Mouse (Mus musculus) embryonic facial prominence, embryonic 10.5 days (tissue): ENCODE measurements around the gene Evx1. TPM values are rescaled to one million over a fixed set of nuclear protein-coding genes. Genes with fewer than 3 reads are reported as not detected.
A peak's percentile ranks its signal among the peaks of the same experiment; 100 is the strongest.

Experiments
- DNase-seq: peaks from one replicate; pipeline ENCODE4 v3.0.0-alpha.2; 2017; ENCODE audit warnings: low spot score
- H3K27ac ChIP-seq: fragments of 300-500 bp; sonication (generic); replicated peaks from 2 replicates; pipeline ENCODE4 v1.5.1; 2016; ENCODE audit warnings: mild to moderate bottlenecking
- H3K27me3 ChIP-seq: fragments of 300-500 bp; sonication (generic); replicated peaks from 2 replicates; pipeline ENCODE4 v1.6.1; 2016; ENCODE audit warnings: low read depth, mild to moderate bottlenecking; ENCODE audit not compliant: poor library complexity, severe bottlenecking
- H3K36me3 ChIP-seq: fragments of 300-500 bp; sonication (generic); replicated peaks from 2 replicates; pipeline ENCODE4 v1.6.1; 2016; ENCODE audit warnings: mild to moderate bottlenecking, moderate library complexity
- H3K4me1 ChIP-seq: fragments of 300-500 bp; sonication (generic); 2 replicates; pipeline ENCODE4 v1.6.1; 2016
- H3K4me3 ChIP-seq: fragments of 300-500 bp; sonication (generic); 2 replicates; pipeline ENCODE4 v1.5.1; 2016; ENCODE audit warnings: mild to moderate bottlenecking, moderate library complexity
- H3K9me3 ChIP-seq: fragments of 300-500 bp; sonication (generic); 2 replicates; pipeline ENCODE4 v1.6.1; 2016; ENCODE audit warnings: mild to moderate bottlenecking
- WGBS: fragments of 180-500 bp; shearing (Covaris S2); methylation state at CpG from one replicate; pipeline ENCODE4 v1.1.7; 2016; 5-methylcytosine and 5-hydroxymethylcytosine counted together
- polyA plus RNA-seq: library from polyadenylated mRNA; unstranded; fragments of >200 nt; fragmentation: Nextera tagmentation; extraction: Ambion mirVana; gene quantifications from 2 replicates; pipeline ENCODE4 v1.2.1, GENCODE M21; 2016

Evx1 gene
- polyA plus RNA-seq, 1 experiment from 2014 or later, result 0.19 TPM

- DNase-seq, result peak; percentile 28
- H3K27me3 ChIP-seq, result peaks cover 100% of the 10 kb centered on the region
These were observed 40.3 kb upstream of the Evx1 start for GRCm38 (mm10) chr6:52272766-52273655.

DNA sequence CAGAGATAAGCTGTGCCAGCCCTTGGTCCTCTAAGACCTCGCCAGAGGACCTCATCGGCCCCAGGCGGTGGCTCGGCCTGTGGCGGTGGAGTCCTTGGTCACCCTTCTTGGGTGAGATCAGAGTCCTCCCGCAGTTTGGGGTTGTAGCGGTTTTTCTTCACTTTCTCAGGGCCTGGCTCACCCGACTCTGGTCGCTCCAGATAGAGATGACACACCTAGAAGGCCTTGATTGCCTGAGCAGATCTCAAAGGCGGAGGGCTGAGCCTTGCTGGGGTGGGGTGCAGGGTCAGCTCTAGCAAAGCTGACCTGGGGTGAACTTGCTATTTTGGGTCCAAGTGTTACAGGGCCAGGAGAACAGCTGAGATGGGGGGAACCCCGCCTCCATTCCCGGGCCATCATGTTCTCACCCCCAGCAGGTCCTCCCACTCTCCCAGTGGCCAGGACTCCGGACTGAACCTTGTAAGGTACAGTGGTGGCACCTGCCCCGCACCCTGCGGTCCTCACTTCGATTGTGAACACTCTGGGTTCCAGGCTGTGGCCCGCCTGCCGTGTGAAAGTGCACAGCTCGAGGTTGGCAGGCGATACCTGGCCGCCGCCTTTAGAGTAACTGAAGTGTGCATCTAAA, 39.5 kb upstream of the Evx1 start:
- Histone ChIP-seq H3K36me3 (no peaks in the 10 kb centered on the region), H3K9me3 (no peaks in the 10 kb centered on the region), H3K4me3 (no peak overlapping the region), H3K4me1 (no peaks in the 10 kb centered on the region), H3K27ac (no peak overlapping the region), H3K27me3 (peaks cover 99% of the 10 kb centered on the region)
- WGBS, result under 1% methylated on average over 22 of the region's 22 CpGs
- peak; percentile 56 for DNase-seq

More at GRCm38 (mm10) chr6:52272766-52273655, 40.3 kb upstream of the Evx1 start:
- 3% methylated on average over 22 of the region's 22 CpGs for WGBS
- Histone ChIP-seq H3K4me1 (no peaks in the 10 kb centered on the region), H3K9me3 (no peaks in the 10 kb centered on the region), H3K27ac (no peak overlapping the region), H3K4me3 (no peak overlapping the region), H3K36me3 (no peaks in the 10 kb centered on the region)

DNA sequence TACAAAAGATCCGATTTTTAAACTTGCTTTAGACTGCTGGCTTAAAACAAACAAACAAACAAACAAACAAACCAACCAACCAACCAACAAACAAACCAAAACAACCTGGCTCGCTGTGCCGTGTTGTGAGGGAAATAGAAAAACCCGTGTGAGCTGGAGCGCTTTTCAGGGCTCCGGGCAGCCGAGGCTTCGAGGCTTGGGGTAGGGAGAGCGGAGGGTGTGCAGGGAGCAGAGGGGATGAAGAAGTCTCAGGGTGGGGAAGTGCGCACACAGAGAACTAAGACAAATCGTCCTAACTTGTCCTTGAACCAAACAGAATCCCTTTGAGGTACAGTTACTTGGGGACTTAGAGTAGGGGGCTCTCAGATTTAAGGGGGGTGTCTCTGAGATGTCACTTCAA, 38.7 kb upstream of the Evx1 start:
- DNase-seq, result no peak
- WGBS, result 1% methylated on average over 11 of the region's 11 CpGs

GRCm38 (mm10) chr6:52275563-52276280, 37.6 kb upstream of the Evx1 start:
- Histone ChIP-seq H3K27me3 (peaks cover 93% of the 10 kb centered on the region), H3K36me3 (no peaks in the 10 kb centered on the region), H3K9me3 (no peaks in the 10 kb centered on the region), H3K4me3 (no peak overlapping the region), H3K27ac (no peak overlapping the region), H3K4me1 (no peaks in the 10 kb centered on the region)
- WGBS, result 7% methylated on average over 8 of the region's 8 CpGs
- peak; percentile 23 for DNase-seq

More for the DNA sequence above, 38.7 kb upstream of the Evx1 start:
- Histone ChIP-seq H3K27ac (no peak overlapping the region), H3K9me3 (no peaks in the 10 kb centered on the region), H3K27me3 (peaks cover 96% of the 10 kb centered on the region), H3K4me3 (no peak overlapping the region), H3K36me3 (no peaks in the 10 kb centered on the region), H3K4me1 (no peaks in the 10 kb centered on the region)

- WGBS, result 2% methylated on average over 6 of the region's 6 CpGs
- no peaks in the 10 kb centered on the region for H3K9me3 ChIP-seq
- H3K36me3 ChIP-seq, result no peaks in the 10 kb centered on the region
- no peak overlapping the region for H3K4me3 ChIP-seq
- H3K4me1 ChIP-seq, result no peaks in the 10 kb centered on the region
- DNase-seq, result no peak
- no peak overlapping the region for H3K27ac ChIP-seq
- H3K27me3 ChIP-seq, result peaks cover 93% of the 10 kb centered on the region
These were observed 36.9 kb upstream of the Evx1 start for GRCm38 (mm10) chr6:52276382-52276781.

- Histone ChIP-seq H3K36me3 (no peaks in the 10 kb centered on the region), H3K27ac (no peak overlapping the region), H3K9me3 (no peaks in the 10 kb centered on the region), H3K27me3 (peaks cover 93% of the 10 kb centered on the region), H3K4me1 (no peaks in the 10 kb centered on the region), H3K4me3 (no peak overlapping the region)
- 8% methylated on average over 5 of the region's 5 CpGs for WGBS
- DNase-seq, result no peak
These were observed 36.4 kb upstream of the Evx1 start for GRCm38 (mm10) chr6:52276920-52277319.

- Histone ChIP-seq H3K4me3 (no peak overlapping the region), H3K9me3 (no peaks in the 10 kb centered on the region), H3K36me3 (no peaks in the 10 kb centered on the region), H3K4me1 (no peaks in the 10 kb centered on the region), H3K27ac (no peak overlapping the region), H3K27me3 (peaks cover 81% of the 10 kb centered on the region)
- 68% methylated on average over 12 of the region's 12 CpGs for WGBS
- DNase-seq, result no peak
These were observed 32.2 kb upstream of the Evx1 start for GRCm38 (mm10) chr6:52281084-52281483.

DNA sequence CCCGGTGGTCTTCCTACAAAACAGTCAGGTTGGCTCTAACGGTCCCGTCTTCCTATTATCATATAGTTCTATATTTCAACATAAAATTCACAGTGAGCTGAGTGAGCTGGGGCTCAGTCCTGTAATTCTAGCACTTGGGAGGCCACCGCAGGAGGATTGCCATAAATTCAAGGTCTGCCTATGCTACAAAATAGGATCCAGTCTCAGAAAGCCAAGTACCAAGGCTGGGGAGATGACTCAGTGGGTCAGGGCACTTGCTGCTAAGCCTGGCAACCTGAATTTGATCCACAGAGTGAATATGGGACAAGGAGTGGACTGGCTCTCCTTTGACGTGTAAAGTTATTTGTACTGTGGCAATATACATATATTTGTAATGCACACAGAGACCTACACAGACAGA, 29.4 kb upstream of the Evx1 start:
- Histone ChIP-seq H3K4me3 (no peak overlapping the region), H3K36me3 (no peaks in the 10 kb centered on the region), H3K27ac (no peak overlapping the region), H3K4me1 (no peaks in the 10 kb centered on the region), H3K9me3 (no peaks in the 10 kb centered on the region), H3K27me3 (peaks cover 77% of the 10 kb centered on the region)
- 83% methylated on average over 5 of the region's 5 CpGs for WGBS
- DNase-seq, result no peak

DNA sequence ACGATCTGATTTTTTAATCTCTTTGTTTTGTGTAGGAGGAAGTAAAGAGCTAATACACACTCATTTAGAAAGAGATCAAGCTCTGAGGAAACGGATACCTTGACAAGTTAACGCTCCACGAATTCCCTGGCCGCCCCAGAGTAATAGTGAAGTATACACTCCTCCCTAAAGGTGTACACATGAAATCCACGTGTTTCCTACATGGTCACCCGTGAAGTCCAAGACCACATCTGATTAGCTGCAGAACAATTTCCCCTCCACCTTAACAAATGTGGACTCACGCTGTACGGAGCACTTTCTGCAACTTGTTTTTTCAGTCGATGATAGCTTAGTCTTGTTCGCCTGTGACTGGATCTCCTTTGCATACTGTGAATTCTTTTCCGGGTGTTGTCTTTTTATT, 23.1 kb upstream of the Evx1 start:
- DNase-seq, result peak; percentile 24
- Histone ChIP-seq H3K4me3 (no peak overlapping the region), H3K27ac (no peak overlapping the region), H3K9me3 (no peaks in the 10 kb centered on the region), H3K27me3 (peaks cover 90% of the 10 kb centered on the region), H3K4me1 (peaks cover 9% of the 10 kb centered on the region), H3K36me3 (no peaks in the 10 kb centered on the region)
- 17% methylated on average over 12 of the region's 12 CpGs for WGBS

DNA sequence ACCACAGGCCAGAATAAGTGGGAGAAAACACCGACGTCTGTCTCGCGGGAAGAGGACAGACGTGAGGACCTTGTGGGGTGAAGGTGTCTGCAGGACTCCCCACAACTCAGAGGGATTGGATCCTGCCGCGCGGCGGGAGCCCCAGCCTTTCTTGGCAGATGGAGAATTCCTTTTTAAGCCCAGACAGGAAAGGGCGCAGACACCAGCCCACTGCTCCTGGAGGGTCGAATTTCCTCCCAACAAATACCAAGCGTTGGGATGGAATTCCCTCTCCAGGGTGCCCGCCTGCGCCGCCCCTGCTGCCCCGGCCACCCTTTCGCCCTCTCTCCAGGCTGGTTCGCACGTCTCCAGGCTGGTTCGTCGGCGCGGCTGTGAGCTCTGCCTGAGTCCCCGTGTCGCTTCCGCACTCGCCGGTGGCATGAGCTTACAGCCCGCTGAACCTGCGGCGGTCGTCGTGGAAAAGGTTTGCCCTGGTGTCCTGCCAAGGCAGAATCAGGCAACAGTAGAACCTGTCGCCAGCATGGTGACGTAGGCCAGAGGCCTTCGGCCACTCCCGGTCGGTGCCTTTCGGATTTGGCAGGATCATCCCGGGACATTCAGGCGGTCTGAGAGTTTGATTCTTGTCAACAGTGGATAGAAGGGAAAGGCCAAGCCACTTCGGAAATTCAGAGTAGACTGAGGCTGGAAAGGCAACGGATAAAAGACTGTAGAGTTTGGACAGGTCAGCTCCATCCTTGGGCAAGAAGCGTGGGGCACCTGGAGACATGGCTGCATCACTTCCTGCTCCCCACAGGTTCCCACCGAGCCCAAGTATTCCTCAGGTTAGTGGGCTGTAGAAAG, 22.1 kb upstream of the Evx1 start:
- peak; percentile 69 for DNase-seq
- WGBS, result 2% methylated on average over 45 of the region's 45 CpGs
- no peak overlapping the region for H3K27ac ChIP-seq
- H3K4me3 ChIP-seq, result peak overlapping the region; percentile 48
- H3K9me3 ChIP-seq, result no peaks in the 10 kb centered on the region
- H3K4me1 ChIP-seq, result peaks cover 9% of the 10 kb centered on the region
- no peaks in the 10 kb centered on the region for H3K36me3 ChIP-seq
- peaks cover 95% of the 10 kb centered on the region for H3K27me3 ChIP-seq

DNA sequence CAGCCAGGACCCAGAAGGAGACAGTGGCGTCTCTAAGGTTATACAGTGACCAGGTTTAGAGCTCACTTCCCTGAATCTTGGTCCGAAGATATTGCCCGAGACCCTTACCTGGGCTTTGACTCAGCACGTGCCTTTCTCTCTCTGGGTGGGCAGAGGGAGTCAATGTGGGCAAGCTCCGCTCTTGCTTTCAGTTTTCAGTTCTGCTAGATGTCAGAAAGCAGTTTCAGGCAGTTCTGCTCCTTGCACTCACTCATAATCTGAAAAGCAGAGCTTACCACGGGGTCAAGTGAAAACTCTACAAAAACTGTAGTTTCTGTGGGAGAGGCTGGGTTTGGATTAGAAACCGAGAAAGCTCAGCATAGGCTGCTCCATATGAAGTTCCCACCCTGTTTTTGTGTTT, 21.0 kb upstream of the Evx1 start:
- peaks cover 97% of the 10 kb centered on the region for H3K27me3 ChIP-seq

DNA sequence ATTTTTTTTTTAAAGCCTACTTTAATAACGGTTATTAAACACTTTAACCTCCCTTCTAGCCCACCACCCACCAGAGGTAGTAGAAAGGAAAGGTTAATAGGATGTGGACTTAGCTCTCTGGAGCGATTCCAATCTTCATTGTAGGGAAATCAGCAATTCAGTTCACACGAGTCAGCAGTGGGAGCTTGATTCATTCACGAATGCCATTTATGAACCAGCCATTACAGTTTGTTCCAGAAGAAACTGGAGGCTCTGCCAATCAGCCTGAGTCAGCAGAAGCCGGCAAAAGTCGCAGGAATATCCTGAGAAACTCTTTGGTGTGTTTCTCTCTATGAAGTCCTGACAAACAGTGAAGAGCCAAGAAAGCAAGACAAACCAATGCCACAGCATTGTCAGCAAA, 18.7 kb upstream of the Evx1 start:
- H3K27me3 ChIP-seq, result peaks cover 94% of the 10 kb centered on the region
- no peaks in the 10 kb centered on the region for H3K9me3 ChIP-seq
- H3K36me3 ChIP-seq, result no peaks in the 10 kb centered on the region
- WGBS, result 82% methylated on average over 6 of the region's 6 CpGs
- no peak overlapping the region for H3K27ac ChIP-seq
- peaks cover 9% of the 10 kb centered on the region for H3K4me1 ChIP-seq
- no peak overlapping the region for H3K4me3 ChIP-seq
- no peak for DNase-seq

More for the DNA sequence above, 21.0 kb upstream of the Evx1 start:
- WGBS, result 56% methylated on average over 7 of the region's 7 CpGs
- no peak for DNase-seq
- H3K4me3 ChIP-seq, result no peak overlapping the region
- H3K27ac ChIP-seq, result no peak overlapping the region
- no peaks in the 10 kb centered on the region for H3K9me3 ChIP-seq
- no peaks in the 10 kb centered on the region for H3K36me3 ChIP-seq
- H3K4me1 ChIP-seq, result peaks cover 9% of the 10 kb centered on the region
